Mouse (Mus musculus): ENCODE measurements around the gene Bmp8b. TPM values are rescaled to one million over a fixed set of nuclear protein-coding genes. Genes with fewer than 3 reads are reported as not detected.
A peak's percentile ranks its signal among the peaks of the same experiment; 100 is the strongest.

Gene Bmp8b
- polyA plus RNA-seq, 1 experiment from 2014 or later, result 2.2 TPM

DNA sequence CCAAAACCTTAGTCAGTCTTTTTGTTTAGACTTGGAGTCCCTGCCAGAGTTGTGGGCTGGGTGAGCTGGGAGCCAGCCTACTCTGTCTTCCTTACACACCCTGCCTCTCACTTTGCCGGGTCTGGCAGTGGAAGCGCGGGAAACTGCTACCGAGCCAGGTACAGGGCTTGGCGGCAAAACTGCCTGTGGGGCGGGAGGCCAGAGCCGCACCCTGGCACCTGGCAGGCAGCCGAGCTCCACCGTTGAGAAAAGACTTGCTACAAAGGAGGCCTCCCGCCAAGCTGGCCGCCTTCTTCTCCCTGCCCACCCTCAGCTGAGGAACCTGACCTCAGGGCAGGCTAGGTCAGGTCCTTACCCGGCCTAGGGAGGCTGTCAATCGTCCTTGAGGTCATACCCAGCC, 24.2 kb upstream of the Bmp8b start:
- Histone ChIP-seq H3K9ac (ENCODE audit: low read depth, low read length) (no peak overlapping the region), H3K27me3 (replicated peaks; ENCODE audit: control insufficient read depth, insufficient read depth, low read length) (0 out of 2 replicates have a peak, but pooled peaks cover 4% of the 10 kb centered on the region), H3K27ac (ENCODE audit: low read depth, low read length) (no peak overlapping the region), H3K4me2 (no peak overlapping the region), H3K4me1 (replicated peaks; ENCODE audit: control insufficient read depth, insufficient read depth, low read length) (no peaks in the 10 kb centered on the region), H3K36me3 (ENCODE audit: control insufficient read depth, insufficient read depth, low read length) (no peaks in the 10 kb centered on the region), H3K9me3 (ENCODE audit: control insufficient read depth, low read length) (no peaks in the 10 kb centered on the region), H3K4me3 (ENCODE audit: low read depth, low read length) (no peak overlapping the region)
- DNase-seq (ENCODE audit: low spot score), result no peak
- ATAC-seq (replicated peaks; ENCODE audit: low FRiP score), result no peak
- WGBS, result 54% methylated on average over 13 of the region's 13 CpGs

DNA sequence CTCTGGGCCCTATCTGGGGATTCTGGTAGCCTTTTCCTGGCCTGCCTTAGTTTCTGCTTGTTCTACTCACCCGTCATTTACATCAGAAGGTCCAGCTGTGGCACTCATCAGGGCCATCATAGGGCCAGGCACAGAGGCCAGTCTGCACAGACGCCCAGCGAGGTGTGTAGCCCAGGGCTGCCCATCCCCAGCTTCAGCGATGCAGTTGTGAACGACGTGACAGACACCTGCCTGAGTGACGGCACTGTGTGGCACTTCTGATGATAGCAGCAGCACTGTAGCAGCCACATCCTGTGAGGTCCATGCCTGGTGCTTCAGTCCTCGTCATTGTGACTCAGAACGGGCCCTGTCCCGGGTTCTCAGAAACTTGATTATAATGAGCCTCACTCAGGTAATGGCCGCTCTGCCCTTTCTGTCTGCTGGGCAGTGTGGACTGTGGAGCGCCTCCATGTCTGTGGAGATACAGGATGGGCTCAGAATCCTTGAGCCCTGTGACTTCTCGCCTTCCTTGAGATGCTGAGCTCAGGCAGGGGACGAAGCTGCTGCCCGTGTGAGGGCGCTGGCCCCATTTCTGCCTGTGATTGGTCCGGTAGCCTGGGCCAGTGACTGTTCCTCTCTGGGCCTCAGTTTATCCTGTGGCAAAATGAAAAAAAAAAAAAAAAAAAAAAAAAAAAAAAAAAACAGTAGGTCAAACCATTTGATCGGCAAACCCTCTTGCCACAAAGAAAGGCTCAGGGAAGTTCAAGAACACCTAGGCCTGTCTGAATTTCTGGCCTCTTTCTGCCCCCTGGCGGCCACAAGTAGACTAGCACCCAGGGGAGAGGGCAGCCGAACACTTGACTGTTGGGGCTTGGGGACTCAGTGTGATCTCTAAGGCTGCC, 22.4 kb upstream of the Bmp8b start:
- Histone ChIP-seq H3K36me3 (ENCODE audit: control insufficient read depth, insufficient read depth, low read length) (no peaks in the 10 kb centered on the region), H3K27me3 (replicated peaks; ENCODE audit: control insufficient read depth, insufficient read depth, low read length) (0 out of 2 replicates have a peak, but pooled peaks cover 4% of the 10 kb centered on the region), H3K4me2 (no peak overlapping the region), H3K4me3 (ENCODE audit: low read depth, low read length) (no peak overlapping the region), H3K27ac (ENCODE audit: low read depth, low read length) (no peak overlapping the region), H3K9me3 (ENCODE audit: control insufficient read depth, low read length) (no peaks in the 10 kb centered on the region), H3K4me1 (replicated peaks; ENCODE audit: control insufficient read depth, insufficient read depth, low read length) (no peaks in the 10 kb centered on the region), H3K9ac (ENCODE audit: low read depth, low read length) (no peak overlapping the region)
- no peak for DNase-seq (ENCODE audit: low spot score)
- ATAC-seq (replicated peaks; ENCODE audit: low FRiP score), result peak; percentile 68
- WGBS, result 71% methylated on average over 20 of the region's 20 CpGs

DNA sequence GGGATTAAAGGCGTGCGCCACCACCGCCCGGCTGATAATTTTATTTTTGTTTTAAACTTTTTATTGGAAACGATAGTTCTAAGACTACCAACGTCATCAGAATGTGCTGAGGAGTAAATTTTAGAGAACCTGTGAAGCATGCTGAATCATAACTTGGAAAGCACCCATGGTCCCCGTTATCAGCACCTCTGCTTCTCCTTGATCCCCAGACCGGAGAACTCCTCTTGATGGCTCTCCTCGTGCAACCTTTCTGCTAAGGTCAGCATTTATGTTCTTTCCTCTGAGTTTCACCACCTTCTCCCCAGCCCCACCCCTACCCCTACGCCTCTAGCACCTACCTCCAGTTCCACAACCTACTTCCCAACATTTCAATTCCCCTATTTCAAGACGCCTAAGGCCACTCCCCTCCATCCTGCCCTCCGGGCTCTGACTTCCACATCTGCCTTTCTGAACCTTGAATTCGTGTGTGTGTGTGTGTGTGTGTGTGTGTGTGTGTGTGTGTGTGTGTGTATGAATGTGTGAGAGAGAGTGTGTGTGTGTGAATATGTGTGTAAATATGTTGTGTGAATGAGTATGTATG, 21.6 kb upstream of the Bmp8b start:
- Histone ChIP-seq H3K9ac (ENCODE audit: low read depth, low read length) (no peak overlapping the region), H3K36me3 (ENCODE audit: control insufficient read depth, insufficient read depth, low read length) (no peaks in the 10 kb centered on the region), H3K9me3 (ENCODE audit: control insufficient read depth, low read length) (no peaks in the 10 kb centered on the region), H3K4me2 (no peak overlapping the region), H3K27ac (ENCODE audit: low read depth, low read length) (no peak overlapping the region), H3K4me1 (replicated peaks; ENCODE audit: control insufficient read depth, insufficient read depth, low read length) (no peaks in the 10 kb centered on the region), H3K27me3 (replicated peaks; ENCODE audit: control insufficient read depth, insufficient read depth, low read length) (0 out of 2 replicates have a peak, but pooled peaks cover 4% of the 10 kb centered on the region), H3K4me3 (ENCODE audit: low read depth, low read length) (no peak overlapping the region)
- no peak for ATAC-seq (replicated peaks; ENCODE audit: low FRiP score)
- DNase-seq (ENCODE audit: low spot score), result no peak
- 60% methylated on average over 13 of the region's 13 CpGs for WGBS

DNA sequence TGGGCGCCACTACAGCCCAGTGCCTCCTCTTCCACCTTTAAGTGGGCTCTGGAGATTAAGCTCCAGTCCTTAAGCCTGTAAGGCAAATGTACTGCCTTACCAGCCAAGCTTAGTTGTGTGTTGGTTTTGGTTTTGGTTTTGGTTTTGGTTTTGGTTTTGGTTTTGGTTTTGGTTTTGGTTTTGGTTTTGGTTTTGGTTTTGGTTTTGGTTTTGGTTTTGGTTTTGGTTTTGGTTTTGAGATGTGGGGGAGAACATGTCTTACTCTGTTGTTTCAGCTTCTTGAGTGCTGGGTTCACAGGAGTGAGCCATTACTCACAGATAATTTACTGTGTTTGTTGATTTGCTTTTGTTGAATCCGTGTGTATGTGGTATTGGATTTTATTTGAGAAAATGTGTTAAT, 19.7 kb upstream of the Bmp8b start:
- ATAC-seq (replicated peaks; ENCODE audit: low FRiP score) (no peak), DNase-seq (ENCODE audit: low spot score) (no peak)
- Histone ChIP-seq H3K4me1 (replicated peaks; ENCODE audit: control insufficient read depth, insufficient read depth, low read length) (no peaks in the 10 kb centered on the region), H3K36me3 (ENCODE audit: control insufficient read depth, insufficient read depth, low read length) (no peaks in the 10 kb centered on the region), H3K4me3 (ENCODE audit: low read depth, low read length) (no peak overlapping the region), H3K9ac (ENCODE audit: low read depth, low read length) (no peak overlapping the region), H3K27ac (ENCODE audit: low read depth, low read length) (no peak overlapping the region), H3K9me3 (ENCODE audit: control insufficient read depth, low read length) (no peaks in the 10 kb centered on the region), H3K27me3 (replicated peaks; ENCODE audit: control insufficient read depth, insufficient read depth, low read length) (0 out of 2 replicates have a peak, but pooled peaks cover 4% of the 10 kb centered on the region), H3K4me2 (no peak overlapping the region)
- 68% methylated on average over 2 of the region's 2 CpGs for WGBS

DNA sequence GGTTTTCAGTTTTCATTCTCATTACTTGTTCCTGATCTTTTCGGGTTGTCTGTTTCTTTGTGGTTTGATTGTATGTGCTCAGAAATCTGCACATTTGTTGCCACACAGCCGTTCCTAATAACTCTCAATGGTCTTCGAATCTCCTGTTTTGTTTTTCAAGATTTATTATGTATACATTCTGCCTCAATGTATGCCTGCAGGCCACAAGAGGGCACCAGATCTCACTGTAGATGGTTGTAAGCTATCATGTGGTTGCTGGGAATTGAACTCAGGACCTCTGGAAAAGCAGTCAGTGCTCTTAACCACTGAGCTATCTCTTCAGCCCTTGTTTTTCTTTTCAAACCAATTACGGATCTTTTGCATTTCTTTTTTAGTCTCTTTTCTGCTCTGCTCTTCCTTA, 18.6 kb upstream of the Bmp8b start:
- Histone ChIP-seq H3K9me3 (ENCODE audit: control insufficient read depth, low read length) (no peaks in the 10 kb centered on the region), H3K36me3 (ENCODE audit: control insufficient read depth, insufficient read depth, low read length) (no peaks in the 10 kb centered on the region), H3K9ac (ENCODE audit: low read depth, low read length) (no peak overlapping the region), H3K4me2 (no peak overlapping the region), H3K27ac (ENCODE audit: low read depth, low read length) (no peak overlapping the region), H3K4me1 (replicated peaks; ENCODE audit: control insufficient read depth, insufficient read depth, low read length) (no peaks in the 10 kb centered on the region), H3K4me3 (ENCODE audit: low read depth, low read length) (no peak overlapping the region), H3K27me3 (replicated peaks; ENCODE audit: control insufficient read depth, insufficient read depth, low read length) (0 out of 2 replicates have a peak, but pooled peaks cover 3% of the 10 kb centered on the region)
- no peak for ATAC-seq (replicated peaks; ENCODE audit: low FRiP score)
- WGBS, result 88% methylated on average over 4 of the region's 4 CpGs
- no peak for DNase-seq (ENCODE audit: low spot score)

- Histone ChIP-seq H3K4me2 (no peak overlapping the region), H3K4me3 (ENCODE audit: low read depth, low read length) (no peak overlapping the region)
- no peak for DNase-seq (ENCODE audit: low spot score)
Observed at GRCm38 (mm10) chr4:123092621-123093020, 12.3 kb upstream of the Bmp8b start.

GRCm38 (mm10) chr4:123093064-123093776, 11.7 kb upstream of the Bmp8b start:
- 34% methylated on average over 17 of the region's 17 CpGs for WGBS
- Histone ChIP-seq H3K36me3 (ENCODE audit: control insufficient read depth, insufficient read depth, low read length) (no peaks in the 10 kb centered on the region), H3K27ac (ENCODE audit: low read depth, low read length) (0 out of 2 replicates have a peak overlapping the region, but pooled peaks have one; percentile 13), H3K9me3 (ENCODE audit: control insufficient read depth, low read length) (no peaks in the 10 kb centered on the region), H3K27me3 (replicated peaks; ENCODE audit: control insufficient read depth, insufficient read depth, low read length) (no peaks in the 10 kb centered on the region), H3K9ac (ENCODE audit: low read depth, low read length) (no peak overlapping the region), H3K4me1 (replicated peaks; ENCODE audit: control insufficient read depth, insufficient read depth, low read length) (no peaks in the 10 kb centered on the region; the same call in 1 of the 2 replicates), H3K4me2 (peak overlapping the region; percentile 26; the same call in 1 of the 2 replicates), H3K4me3 (ENCODE audit: low read depth, low read length) (0 out of 2 replicates have a peak overlapping the region, but pooled peaks have one; percentile 20)
- DNase-seq (ENCODE audit: low spot score) (no peak), ATAC-seq (replicated peaks; ENCODE audit: low FRiP score) (peak; percentile 79)

More at GRCm38 (mm10) chr4:123092621-123093020, 12.3 kb upstream of the Bmp8b start:
- H3K9me3 ChIP-seq (ENCODE audit: control insufficient read depth, low read length), result no peaks in the 10 kb centered on the region
- no peaks in the 10 kb centered on the region; the same call in 1 of the 2 replicates for H3K4me1 ChIP-seq (replicated peaks; ENCODE audit: control insufficient read depth, insufficient read depth, low read length)
- H3K9ac ChIP-seq (ENCODE audit: low read depth, low read length), result no peak overlapping the region
- H3K27me3 ChIP-seq (replicated peaks; ENCODE audit: control insufficient read depth, insufficient read depth, low read length), result no peaks in the 10 kb centered on the region
- no peak overlapping the region for H3K27ac ChIP-seq (ENCODE audit: low read depth, low read length)
- 57% methylated on average over 5 of the region's 5 CpGs for WGBS
- no peaks in the 10 kb centered on the region for H3K36me3 ChIP-seq (ENCODE audit: control insufficient read depth, insufficient read depth, low read length)
- no peak for ATAC-seq (replicated peaks; ENCODE audit: low FRiP score)

- no peak overlapping the region for H3K27ac ChIP-seq (ENCODE audit: low read depth, low read length)
- ATAC-seq (replicated peaks; ENCODE audit: low FRiP score) (no peak), DNase-seq (ENCODE audit: low spot score) (no peak)
- H3K4me2 ChIP-seq, result no peak overlapping the region
- H3K27me3 ChIP-seq (replicated peaks; ENCODE audit: control insufficient read depth, insufficient read depth, low read length), result no peaks in the 10 kb centered on the region
- no peaks in the 10 kb centered on the region for H3K9me3 ChIP-seq (ENCODE audit: control insufficient read depth, low read length)
- no peaks in the 10 kb centered on the region; the same call in 1 of the 2 replicates for H3K4me1 ChIP-seq (replicated peaks; ENCODE audit: control insufficient read depth, insufficient read depth, low read length)
- 45% methylated on average over 9 of the region's 9 CpGs for WGBS
- no peak overlapping the region for H3K4me3 ChIP-seq (ENCODE audit: low read depth, low read length)
- no peaks in the 10 kb centered on the region for H3K36me3 ChIP-seq (ENCODE audit: control insufficient read depth, insufficient read depth, low read length)
- H3K9ac ChIP-seq (ENCODE audit: low read depth, low read length), result no peak overlapping the region
Observed at GRCm38 (mm10) chr4:123093869-123094268, 11.1 kb upstream of the Bmp8b start.

Measured in liver, embryonic 11.5 days (tissue).